Comparison of ENCODE assay signal across 17 mouse cellular contexts in the genomic region with DNA sequence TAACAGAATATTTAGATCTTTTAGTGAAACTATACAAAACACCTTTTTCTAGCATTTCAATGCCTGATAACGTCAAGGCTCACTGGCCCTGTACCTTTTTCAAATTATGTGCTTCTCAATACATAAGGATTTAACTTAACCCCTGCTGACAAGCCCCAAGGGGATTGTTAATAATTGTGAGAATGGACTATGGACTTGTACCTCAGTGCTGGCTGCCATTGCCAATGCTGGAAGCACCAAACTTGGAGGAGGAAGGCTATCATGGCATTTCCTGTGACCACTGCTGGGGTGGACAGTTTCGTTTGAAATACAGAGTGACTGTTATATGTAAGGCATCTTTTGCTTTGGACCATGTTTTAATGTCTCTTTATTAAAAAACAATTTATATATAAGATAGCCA.
"Had no signal": no experiment of that assay in that cellular context is flagged by ENCODE, and none has a peak within 500 bp of the region (broad histone marks: within the 10 kb centered on the region; RNA-seq: fewer than 3 reads in every experiment).

No protein-coding gene starts in this region.

- ATAC-seq: intestine, postnatal 0 days; midbrain, embryonic 15.5 days had no signal

- H3K27me3 ChIP-seq: limb, embryonic 12.5 days; limb, embryonic 15.5 days; liver, embryonic 13.5 days; midbrain, embryonic 12.5 days; midbrain, embryonic 15.5 days; neural tube, embryonic 12.5 days; neural tube, embryonic 15.5 days; stomach, embryonic 15.5 days had no signal

- DNase-seq: layer of hippocampus, adult 9-11 months; liver, embryonic 13.5 days; lung, adult 2 months; right cerebral cortex, adult 18-20 months; right cerebral cortex, postnatal 14 days; right cerebral cortex, postnatal 4 days; thymus, postnatal 25 days had no signal

- H3K27ac ChIP-seq: layer of hippocampus, adult 2 months; limb, embryonic 12.5 days; limb, embryonic 15.5 days; liver, embryonic 13.5 days; macrophage; midbrain, embryonic 12.5 days; midbrain, embryonic 15.5 days; neural tube, embryonic 12.5 days; neural tube, embryonic 15.5 days; stomach, embryonic 15.5 days had no signal

- H3K4me1 ChIP-seq: liver, embryonic 13.5 days; midbrain, embryonic 15.5 days; neural tube, embryonic 15.5 days; stomach, embryonic 15.5 days had no signal

- H3K9ac ChIP-seq: limb, embryonic 12.5 days; limb, embryonic 15.5 days; liver, embryonic 13.5 days; midbrain, embryonic 12.5 days; midbrain, embryonic 15.5 days; neural tube, embryonic 12.5 days; neural tube, embryonic 15.5 days; stomach, embryonic 15.5 days had no signal

- H3K36me3 ChIP-seq: limb, embryonic 12.5 days; limb, embryonic 15.5 days; liver, embryonic 13.5 days; midbrain, embryonic 12.5 days; midbrain, embryonic 15.5 days; neural tube, embryonic 12.5 days; neural tube, embryonic 15.5 days; stomach, embryonic 15.5 days had no signal

- H3K4me3 ChIP-seq: layer of hippocampus, adult 2 months; limb, embryonic 12.5 days; limb, embryonic 15.5 days; liver, embryonic 13.5 days; midbrain, embryonic 12.5 days; midbrain, embryonic 15.5 days; neural tube, embryonic 12.5 days; neural tube, embryonic 15.5 days; stomach, embryonic 15.5 days had no signal

- H3K9me3 ChIP-seq: limb, embryonic 12.5 days; limb, embryonic 15.5 days; liver, embryonic 13.5 days; midbrain, embryonic 12.5 days; midbrain, embryonic 15.5 days; neural tube, embryonic 12.5 days; neural tube, embryonic 15.5 days; stomach, embryonic 15.5 days had no signal

- H3K4me2 ChIP-seq: limb, embryonic 12.5 days; limb, embryonic 15.5 days; liver, embryonic 13.5 days; midbrain, embryonic 12.5 days; midbrain, embryonic 15.5 days; neural tube, embryonic 12.5 days; neural tube, embryonic 15.5 days; stomach, embryonic 15.5 days had no signal
